Mouse (Mus musculus): ENCODE measurements at regions not wholly inside any gene's neighbourhood (a gene's known extent, or its start where the extent isn't known, plus 50 kb on each side); places are given as distances from the start of the nearest gene placed in this dataset.

DNA sequence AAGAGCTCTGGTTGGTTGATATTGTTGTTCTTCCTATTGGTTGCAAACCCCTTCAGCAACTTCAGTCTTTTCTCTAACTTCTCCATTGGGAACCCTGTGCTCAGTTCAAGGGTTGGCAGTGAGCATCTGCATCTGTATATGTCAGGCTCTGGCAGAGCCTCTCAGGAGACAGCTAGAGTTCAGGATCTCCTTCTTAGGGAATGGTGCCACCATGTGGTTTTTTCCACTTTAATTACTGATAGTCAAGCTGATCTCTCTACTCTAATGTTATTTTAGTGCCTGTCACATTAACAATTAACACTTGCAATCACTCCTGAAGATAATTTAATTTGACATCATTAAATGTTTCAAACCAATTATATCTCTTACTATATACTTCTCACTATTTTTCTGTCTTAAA, 550.4 kb downstream of the Gm597 start:
- no peak for DNase-seq (ENCODE audit: low spot score in 2 of 2)

- peak; percentile 30 to 33 for DNase-seq (ENCODE audit: low spot score in 2 of 2)
Measured at GRCm38 (mm10) chr1:28214243-28215038, 565.6 kb downstream of the Gm597 start.
